Mouse (Mus musculus): ENCODE data around the gene R3hdml.

The R3hdml gene

DNA sequence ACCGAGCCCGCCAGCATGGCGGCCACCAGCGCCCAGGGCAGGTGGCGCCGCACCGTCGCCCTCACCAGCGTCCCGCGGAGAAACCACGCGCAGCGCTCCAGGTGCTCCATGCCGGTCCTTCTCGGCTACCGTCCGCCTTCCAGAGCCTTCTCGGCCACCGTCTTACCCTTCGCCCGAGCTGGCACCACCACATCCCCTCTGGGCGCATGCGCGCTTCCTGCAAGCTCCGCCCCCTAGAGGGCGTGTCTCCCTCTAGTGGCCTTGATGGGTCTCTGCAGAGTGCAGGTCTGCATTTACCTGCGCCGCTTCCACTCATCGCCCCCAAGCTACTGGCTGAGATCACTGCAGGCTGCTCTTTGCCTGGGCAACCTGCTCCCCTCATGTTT, 19.7 kb upstream of the R3hdml start, which contains the start of gene Fitm2:
TSS of gene Fitm2 (minus strand) at position 164 of the 386 bp plus-strand sequence.
- DNase-seq (ENCODE audit: low read depth, low spot score) = peak; percentile 97

DNA sequence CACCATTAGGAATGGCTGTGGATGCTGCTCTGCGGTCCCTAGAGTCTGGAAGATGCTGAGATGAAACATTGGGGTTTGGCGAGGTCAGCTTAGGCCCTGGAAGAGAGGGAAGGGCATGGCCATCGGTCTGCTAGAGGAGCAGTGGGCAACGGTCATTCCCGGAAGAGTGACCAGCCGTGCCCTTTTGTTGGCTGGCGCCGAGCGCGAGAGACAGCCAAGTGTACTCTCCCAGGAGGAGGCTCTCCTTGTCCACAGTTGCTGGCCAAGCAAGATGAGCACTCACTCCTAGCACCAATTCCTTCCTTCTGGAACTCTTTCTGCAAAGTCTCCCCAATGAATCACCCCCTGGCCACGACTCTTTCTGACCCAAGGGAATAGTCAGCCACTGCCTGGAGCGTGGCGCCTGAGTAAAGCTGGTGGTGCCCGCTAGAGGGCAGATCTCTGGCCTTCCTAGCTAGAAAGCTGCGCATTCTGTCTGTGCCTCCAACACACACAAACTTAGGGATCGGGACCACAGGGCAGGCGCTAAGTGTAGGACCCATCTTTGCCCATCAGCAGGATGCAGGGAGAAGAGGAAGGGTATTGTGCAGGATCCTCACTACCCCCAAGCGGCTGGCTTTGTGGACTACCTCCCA, 11.8 kb upstream of the R3hdml start:
- DNase-seq (ENCODE audit: low read depth, low spot score) = peak; percentile 52

DNA sequence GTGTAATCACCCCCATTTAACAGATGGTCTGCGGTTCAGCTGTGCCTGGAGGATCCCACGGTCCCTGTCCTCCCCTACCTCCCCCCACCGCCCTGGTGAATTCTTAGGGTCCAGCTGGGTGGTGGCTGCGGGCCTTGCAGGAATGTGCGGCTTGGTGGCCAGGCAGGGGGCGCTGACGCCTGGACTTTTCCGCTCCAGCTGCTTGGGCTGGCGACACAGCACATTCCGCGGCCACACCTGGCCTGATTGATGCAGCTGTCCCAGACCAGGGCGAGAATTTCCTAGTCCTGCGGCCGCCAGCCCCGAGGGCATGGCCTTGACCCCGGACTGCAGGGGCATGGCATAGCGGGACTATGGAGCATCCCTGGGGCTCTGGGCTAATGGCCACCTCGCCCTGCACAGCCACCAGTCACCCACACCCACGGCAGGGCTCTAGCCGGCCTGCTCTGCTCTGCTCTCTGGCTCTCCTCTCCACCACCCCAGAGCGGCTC, 10.5 kb upstream of the R3hdml start:
- no peak for DNase-seq (ENCODE audit: low read depth, low spot score)

DNA sequence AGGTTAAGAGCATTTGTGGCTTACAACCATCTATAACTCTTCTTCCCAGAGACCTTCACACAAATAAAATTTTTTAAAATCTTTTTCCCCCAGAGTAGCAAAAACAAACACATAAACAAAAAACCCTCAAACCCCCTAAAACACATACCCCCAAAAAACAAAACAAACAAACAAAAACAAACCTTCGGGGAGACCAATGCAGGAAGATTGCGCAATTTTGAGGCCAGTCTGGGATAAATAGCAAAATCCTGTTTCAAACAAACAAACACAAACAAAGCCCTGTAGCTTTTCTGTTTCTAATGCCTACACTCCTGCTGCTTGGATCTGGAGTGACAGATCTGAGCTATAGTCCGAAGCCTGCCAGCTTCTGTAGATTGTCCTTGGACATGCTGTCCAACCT, 4.8 kb upstream of the R3hdml start:
- DNase-seq (ENCODE audit: low read depth, low spot score) = no peak

DNA sequence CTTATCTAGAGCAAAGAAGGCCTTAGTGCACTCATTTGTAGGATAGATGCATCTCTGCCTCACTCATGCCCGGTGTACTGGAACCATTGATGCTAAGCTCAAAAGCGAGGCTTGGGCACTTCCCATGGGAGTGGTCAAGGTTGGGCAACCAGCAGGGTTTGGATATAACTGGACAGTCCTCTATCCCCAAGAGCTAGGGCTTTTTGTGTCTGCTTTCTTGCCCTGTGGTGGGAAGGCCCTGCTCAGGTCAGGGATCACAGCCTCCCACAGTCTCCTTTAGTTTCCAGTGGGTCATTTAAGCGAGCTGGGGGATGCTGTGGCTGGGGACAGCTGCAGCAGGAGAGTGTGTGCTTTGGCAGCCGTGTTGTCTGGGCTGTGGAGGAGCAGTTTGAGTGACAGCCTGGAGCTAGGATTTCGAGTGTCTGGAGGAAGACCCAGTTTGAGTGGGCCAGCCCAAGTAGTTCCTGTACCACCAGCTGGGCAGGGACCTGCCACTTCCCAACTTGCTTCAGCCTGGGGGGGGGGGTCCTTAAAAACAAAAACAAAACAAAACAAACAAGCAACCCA, 2.3 kb upstream of the R3hdml start:
- no peak for DNase-seq (ENCODE audit: low read depth, low spot score)

DNA sequence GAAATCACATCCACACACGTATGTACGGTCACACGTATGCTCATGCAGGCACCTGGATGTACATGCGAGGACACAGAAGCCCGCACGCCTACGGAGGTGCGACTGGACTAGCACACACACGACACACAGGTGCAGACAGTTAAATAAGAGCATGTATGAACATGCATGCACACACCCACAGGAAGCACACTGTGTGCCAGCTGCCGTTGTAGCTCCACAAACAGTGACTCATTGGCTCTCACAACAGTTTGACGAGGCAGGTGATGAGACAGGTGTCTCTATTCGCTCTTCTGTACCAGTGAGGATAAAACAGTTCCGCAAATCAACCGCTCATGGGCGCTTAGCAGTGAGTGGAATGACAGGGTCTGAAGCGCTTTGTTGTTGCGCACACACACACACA, 1.5 kb upstream of the R3hdml start:
- DNase-seq (ENCODE audit: low read depth, low spot score) = no peak

DNA sequence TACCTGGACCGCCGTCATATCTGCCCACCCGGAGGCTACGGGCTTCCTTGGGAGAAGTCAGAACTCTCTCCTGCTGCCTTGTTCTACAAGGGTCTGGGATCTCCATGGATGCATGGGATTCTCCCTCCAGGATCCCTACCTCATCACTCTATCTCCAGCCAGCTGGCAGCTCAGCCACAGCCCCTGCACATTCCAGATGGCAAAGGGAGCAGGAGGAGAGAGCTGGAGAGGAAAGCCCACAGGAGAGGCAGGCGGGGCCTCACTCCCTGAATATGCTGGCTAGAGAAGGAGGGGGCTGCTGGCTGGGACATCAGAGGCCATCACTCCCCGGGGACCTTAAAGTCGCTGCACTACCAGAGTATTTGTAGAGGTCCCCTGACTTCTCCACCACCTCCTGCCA, 767 bp upstream of the R3hdml start:
- DNase-seq (ENCODE audit: low read depth, low spot score) = no peak

DNA sequence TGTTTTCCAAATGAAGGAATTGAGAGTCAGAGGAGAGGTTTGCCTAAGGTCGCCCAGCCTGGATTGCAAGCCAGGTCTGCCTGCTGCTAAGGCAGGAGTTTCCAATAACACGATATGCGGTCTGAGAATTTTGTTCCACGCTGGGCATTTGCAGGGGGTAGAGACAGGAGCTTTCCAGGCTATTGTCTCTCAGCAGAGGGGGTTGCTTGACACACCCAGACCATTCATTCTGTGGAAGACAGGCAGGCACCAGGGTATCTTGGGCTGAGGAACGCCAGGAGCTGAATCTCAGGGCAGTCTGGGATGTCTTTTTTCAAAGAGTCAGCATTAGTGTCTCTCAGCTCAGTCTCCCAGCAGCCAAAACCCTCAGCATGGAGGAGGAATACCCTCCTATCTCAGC, 913 bp downstream of the R3hdml start:
- no peak for DNase-seq (ENCODE audit: low read depth, low spot score)

DNA sequence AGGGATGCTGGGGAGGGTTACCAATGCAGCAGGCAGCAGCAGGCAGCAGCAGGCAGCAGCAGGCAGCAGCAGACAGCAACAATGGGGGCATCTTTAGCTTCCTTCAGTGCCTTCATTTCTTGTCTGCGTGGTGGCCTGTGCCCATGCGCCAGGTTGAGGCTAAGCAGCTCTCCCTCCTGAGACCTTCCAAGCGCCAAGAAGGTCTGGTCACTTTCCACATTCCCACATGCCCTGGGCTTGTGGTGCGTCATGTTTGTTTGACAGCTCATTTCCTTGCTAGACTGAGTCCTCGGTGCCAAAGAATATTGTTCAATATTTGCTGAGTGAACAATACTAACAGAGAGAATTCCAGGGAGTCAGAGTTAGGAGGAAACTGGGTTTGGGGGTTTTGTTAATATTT, 1.9 kb downstream of the R3hdml start:
- no peak for DNase-seq (ENCODE audit: low read depth, low spot score)

DNA sequence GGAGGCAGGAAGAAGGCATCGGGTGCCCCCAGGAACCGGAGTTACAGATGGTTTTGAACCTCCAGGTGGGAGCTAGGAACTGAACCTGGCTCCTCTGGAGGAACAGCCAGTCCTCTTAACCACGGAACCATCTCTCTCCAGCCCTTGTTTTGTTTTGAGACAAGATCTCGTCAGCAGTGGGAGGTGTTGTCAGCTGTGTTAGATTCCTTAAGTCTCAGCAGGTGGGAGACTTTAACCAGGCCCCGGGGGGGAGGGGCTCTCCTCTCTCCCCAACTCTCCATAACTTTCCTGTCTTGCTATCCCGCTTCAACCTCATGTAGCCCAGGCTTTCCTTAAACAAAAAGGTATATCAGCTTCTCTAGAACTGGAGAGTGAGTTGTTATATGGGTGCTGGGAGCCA, 2.3 kb downstream of the R3hdml start:
- DNase-seq (ENCODE audit: low read depth, low spot score) = no peak

DNA sequence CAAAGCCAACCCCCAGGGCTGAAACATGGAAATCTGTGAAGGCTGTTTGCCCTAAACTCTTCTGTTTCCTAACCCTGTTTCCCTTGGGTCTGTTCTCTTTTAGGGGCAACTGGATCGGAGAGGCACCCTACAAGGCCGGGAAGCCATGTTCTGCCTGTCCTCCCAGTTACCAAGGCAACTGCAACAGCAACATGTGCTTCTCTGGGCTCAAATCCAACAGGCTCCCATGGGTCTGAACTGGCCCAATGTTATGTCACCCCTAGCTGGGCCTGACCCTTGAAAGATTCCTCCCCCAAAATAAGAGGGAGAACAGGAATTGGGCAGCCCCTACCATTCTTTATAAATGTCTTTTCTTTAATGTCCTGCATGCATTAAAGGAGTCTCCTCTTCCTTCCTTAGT, 10.1 kb downstream of the R3hdml start:
- no peak for DNase-seq (ENCODE audit: low read depth, low spot score)

DNA sequence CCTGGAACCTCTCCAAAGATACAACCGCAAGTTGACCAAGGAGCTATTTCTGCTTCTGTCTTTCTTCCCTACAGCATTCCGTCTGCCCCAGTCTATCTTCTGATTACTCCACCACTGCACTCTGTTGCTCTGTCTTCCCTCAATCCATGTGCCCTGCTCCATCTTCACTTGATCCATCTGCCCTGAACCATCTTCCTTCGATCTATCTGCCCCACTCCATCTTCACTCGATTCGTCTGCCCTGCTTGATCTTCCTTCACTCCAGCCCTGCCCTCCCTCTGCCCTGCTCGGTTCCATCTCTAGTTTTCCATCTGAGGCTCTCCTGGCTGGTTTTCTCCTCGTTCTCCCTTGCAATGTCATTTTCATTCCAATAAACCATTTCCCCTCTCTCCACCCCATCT, 11.1 kb downstream of the R3hdml start:
- DNase-seq (ENCODE audit: low read depth, low spot score) = no peak

DNA sequence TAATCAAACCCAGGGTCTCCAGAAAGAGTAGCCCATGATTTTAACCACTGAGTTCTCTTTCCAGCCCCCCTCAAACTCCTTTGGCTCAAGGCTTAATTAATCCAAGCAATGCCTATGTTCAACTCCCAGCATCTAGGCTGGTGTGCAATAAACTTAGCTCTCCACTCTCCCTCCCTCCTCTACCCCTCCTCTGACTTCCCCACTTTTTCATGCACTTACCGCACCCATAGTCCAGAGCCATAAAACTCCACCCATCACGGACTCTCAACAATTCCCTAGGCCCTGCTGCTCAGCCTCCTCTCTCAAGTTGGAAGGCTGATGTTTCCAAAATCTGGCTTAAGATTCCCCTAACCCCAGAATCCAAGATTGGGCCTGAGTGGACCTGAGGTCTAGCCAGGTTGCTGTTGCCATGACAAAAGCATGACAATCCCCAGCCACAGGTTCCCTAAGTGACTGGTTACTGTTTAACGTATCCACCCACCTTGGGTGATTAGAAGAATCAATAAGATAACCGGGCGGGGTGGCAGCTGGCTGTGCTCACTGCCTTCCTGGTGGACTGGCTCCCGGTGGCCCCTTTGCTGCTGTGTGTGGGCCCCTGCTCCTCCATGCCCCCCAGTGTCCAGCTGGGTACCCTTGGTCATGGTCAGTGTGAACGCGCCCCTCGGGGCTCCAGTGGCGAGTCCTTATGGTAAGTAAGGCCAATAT, 14.3 kb downstream of the R3hdml start, which contains the start of gene Hnf4a:
TSS of gene Hnf4a (plus strand) at position 509 of the 705 bp plus-strand sequence.
- no peak for DNase-seq (ENCODE audit: low read depth, low spot score)

DNA sequence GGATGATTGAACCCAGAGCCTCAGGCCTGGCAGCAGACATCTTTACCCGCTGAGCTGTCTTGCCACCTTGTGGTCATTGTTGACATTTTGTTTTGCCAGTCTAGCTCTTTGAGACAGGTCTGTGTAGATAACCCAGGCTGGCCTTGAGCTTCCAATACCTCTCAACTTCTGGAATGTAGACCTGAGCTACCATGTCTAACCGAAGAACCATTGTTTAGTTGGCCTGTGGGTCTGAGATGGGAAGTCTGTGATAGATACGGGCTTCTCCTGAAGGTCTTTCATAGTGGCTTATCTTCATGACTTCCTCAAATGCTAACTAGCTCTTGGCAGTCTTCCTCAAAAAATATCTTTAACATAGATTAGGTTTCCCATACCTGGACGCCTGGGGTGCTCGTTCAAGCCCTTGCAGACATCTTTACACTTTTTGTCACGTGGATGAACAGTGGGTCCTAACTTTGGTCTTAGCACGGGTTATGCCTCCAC, 33.7 kb downstream of the R3hdml start:
- no peak for DNase-seq (ENCODE audit: low read depth, low spot score)

DNA sequence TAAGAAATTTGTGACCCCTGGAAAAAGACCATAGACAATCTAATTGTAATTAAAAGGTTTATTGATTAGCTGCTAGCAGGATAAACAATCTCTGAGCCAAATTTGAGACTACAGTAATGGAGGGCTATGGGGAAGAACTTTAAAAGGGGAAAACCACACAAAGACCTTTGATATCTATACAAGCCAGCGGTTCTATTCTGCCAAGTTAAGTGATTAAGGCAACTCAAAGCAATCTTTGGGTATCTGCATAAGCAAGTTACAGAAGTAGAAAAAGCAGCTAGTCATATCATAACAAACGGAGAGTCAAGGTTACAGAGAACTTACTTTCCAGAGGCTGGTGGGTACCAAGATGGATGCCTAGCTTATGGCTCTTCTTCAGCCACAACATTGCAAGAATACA, 35.4 kb downstream of the R3hdml start:
- DNase-seq (ENCODE audit: low read depth, low spot score) = no peak

DNA sequence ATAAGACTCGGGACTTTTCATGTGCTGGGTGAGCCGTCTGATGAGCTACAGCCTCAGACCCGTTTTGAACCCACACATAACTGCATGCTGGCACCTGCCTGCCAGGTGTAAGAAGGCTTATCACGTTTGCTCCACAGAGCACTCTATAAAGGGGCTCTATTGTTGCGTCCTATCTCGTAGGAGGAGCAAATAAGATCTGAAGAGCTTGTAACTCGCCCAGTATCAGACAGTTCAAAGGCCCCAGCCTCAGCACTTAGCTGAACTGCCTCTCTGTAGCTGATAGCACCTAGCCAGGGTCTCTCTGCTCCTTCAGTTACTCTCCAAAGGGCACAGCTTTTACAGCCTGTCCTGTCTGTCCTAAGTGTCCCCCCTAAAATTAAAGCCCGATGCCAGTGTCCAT, 38.3 kb downstream of the R3hdml start:
- DNase-seq (ENCODE audit: low read depth, low spot score) = no peak

DNA sequence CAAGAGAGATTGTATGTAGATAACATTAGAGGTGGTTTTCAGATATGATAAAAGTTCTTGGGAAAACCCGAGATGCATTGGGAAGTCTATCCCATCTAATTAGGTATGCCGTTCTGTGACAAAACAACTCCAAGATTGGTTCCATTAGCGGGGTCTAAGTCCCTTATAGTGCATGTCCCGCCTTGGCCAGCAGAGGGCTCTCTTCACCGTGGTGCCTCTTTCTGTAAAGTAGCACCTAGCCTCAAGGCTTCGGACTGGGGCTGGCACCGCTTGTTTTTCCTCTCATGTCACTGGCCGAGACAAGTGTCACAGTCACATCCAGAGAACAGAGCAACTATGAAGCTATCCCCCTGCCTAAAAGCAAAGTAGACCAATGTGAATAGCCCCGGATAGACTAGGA, 39.8 kb downstream of the R3hdml start:
- peak; percentile 31 for DNase-seq (ENCODE audit: low read depth, low spot score)

DNA sequence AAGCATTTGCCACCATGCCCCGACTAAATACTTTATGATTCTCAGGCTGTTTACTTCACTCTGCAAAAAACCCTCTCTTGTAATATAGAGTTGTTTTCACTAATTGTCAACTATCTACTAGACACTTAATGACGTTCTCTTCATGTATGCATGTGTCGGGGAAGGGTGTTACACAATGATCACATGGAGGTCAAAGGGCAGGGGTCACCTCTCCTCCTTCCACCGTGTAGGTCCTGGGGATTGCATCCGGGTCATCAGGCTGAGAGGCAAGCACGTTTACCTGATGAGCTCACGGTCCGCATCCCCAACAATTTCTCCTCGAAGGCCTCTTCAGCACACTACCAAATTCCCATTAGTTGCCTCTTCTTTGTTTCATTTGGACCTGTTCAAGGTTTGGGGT, 41.1 kb downstream of the R3hdml start:
- DNase-seq (ENCODE audit: low read depth, low spot score) = no peak

DNA sequence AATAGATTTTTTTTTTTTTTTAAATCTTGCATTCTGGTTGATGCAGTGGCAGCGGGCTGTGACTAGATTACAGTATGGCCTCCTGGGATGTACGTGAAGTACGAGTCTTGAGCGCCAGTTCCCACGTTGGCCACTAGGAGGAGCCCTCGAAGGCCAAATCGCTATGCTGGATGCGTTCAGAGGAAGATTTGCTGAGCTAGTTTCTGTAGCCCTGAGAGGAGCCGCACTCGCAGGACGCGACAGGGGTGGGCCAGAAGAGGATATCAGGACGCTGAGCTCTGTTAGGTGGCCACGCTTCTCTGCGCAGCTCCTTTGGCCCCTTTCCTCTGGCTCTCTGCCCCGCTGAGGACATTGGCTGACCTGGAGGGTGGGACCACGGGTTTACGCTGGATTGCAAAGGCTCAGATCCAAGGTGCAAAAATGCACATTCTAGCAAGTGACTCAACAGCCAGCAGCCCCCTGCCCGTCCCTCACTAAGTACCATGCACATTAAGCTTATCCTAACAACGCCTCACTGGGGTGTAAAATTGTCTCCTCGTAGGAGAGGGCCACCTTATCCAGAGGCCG, 42.9 kb downstream of the R3hdml start:
- peak; percentile 78 for DNase-seq (ENCODE audit: low read depth, low spot score)

DNA sequence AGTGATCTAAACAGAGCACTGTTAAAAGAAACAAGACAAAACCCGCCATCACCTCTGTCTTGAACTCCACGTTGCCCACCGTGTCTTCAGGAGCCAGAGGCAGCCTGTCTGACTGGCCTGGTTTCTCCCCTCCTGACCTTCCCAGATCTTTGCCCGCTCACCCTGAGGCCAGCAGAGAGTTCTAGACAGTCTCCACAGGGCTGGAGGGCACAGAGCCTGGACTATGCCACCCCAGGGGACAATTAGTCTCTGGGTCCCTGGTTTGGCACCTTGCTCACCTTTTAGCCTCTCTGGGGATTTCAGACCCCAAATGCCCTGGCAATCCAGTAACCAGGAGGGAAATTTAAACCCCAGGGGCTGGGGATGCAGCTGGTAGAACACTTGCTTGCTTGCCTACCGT, 45.3 kb downstream of the R3hdml start:
- DNase-seq (ENCODE audit: low read depth, low spot score) = no peak

DNA sequence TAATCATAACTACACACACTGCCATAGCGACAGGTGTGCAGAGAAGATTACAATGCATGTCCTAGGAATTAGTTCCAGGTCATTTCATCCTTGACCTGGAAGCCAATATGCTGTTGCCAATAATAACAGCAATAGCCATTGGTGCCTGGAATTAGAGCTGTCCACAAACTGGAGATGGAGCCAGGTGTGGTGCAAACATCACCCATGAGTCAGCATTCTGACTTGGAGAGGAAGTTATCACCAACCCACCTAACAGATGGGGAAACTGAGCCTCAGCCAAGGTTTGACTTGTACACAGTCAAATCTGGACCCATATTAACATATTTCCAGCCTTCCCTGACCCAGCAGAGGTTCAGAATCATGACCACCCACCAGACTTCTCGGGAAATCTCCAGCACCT, 46.3 kb downstream of the R3hdml start:
- no peak for DNase-seq (ENCODE audit: low read depth, low spot score)

DNA sequence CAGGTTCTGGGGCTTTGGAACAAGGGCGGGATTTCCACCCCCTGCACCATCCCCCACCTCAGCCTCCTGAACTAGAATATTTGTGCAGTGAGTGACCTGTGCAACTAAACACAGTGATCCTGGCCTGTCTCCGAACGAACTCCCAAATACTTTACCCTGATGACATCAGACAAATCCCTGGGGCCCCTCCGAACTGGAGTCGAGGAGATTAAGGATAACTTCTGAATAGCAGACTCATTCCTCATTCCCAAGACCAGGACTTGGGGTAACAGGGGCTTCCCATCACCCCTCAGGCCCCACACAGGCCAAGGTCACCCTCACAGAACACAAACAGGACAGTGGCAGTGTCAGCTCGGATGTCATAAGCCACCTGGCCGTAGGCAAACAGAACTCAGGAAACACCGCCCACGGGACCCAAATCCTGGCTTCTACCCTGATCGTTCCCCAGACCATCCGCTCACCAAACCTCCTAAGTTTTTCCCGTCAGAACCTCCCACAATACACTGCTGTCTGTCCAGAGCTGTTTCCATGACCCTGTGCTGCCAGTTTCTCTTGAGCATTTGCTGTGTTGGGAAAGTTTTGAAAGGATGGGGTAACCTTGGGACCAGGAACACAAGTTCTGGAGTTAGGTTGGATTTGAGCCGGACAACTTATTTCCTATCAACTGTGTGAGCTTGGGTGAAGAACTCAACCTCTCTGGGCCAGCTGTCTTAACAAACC, 47.4 kb downstream of the R3hdml start:
- DNase-seq (ENCODE audit: low read depth, low spot score) = no peak
